Mouse (Mus musculus): ENCODE measurements at regions not wholly inside any gene's neighbourhood (a gene's known extent, or its start where the extent isn't known, plus 50 kb on each side); places are given as distances from the start of the nearest gene placed in this dataset.
A peak's percentile ranks its signal among the peaks of the same experiment; 100 is the strongest.
"Not testable (repeated sequence)": the region's sequence is repeated elsewhere in the genome, so short reads cannot be mapped to it uniquely, and the experiment has no call there.

GRCm38 (mm10) chr1:152239376-152239775, 147.1 kb downstream of the Tsen15 start:
- no peak for DNase-seq

DNA sequence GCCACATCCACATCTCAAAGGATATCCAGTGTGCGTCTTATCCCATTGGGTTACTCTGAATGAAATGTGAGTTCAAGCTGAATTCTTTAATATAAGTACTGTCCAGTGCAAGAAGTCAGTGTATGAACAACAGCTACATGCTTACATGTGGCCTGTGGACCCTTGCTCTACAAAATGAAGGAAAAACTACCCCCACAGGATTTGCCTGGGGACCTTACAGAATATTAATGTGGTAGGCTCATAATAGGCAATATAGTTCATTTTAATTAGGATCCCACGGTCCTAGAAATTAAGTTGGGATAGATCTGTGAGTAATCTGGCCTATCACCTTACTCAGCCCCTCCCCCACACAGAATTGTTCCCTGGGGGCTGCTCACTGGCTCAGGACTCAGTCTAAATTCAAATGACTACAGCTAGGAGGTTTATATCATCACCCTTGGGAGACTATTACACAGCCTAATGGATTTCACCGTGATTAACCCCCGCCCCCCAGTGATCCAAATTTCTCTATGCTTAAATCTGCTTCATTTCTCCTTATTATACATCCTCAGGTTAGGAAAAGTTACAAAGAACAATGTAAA, 145.4 kb upstream of the 1700025G04Rik start:
- no peak for DNase-seq

DNA sequence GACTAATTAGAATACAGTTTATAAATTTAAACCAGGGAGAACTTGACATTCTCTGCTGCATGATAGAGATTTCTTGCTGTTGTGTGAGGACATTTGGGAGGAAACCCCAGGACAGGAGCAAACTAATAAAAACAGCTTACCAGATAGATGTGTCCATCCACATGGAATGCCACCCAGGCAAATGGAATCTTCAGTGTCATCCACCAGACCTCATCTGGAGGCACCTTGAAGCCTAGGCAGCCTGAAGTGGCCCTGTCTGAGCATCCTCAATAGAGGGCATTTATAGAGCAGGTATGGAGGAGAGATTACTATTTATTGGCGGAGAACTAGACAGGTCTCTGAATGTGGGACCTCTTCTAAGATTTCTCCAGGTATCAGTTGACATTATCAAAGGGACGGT, 144.8 kb upstream of the 1700025G04Rik start:
- no peak for DNase-seq

GRCm38 (mm10) chr1:152231717-152232202, 141.8 kb upstream of the 1700025G04Rik start:
- DNase-seq, result no peak

- DNase-seq, result no peak
These were observed 139.8 kb upstream of the 1700025G04Rik start for GRCm38 (mm10) chr1:152229709-152230108.

GRCm38 (mm10) chr1:152226049-152226448, 136.1 kb upstream of the 1700025G04Rik start:
- DNase-seq, result no peak

GRCm38 (mm10) chr1:152223666-152224065, 133.7 kb upstream of the 1700025G04Rik start:
- peak; percentile 75 for DNase-seq

GRCm38 (mm10) chr1:152220804-152221565, 131.1 kb upstream of the 1700025G04Rik start:
- DNase-seq, result no peak

- not testable (repeated sequence) for DNase-seq
These were observed 129.8 kb upstream of the 1700025G04Rik start for GRCm38 (mm10) chr1:152219752-152220151.

GRCm38 (mm10) chr1:152217404-152217803, 127.5 kb upstream of the 1700025G04Rik start:
- peak; percentile 36 for DNase-seq

GRCm38 (mm10) chr1:152214376-152214775, 124.5 kb upstream of the 1700025G04Rik start:
- no peak for DNase-seq

- no peak for DNase-seq
These were observed 113.3 kb upstream of the 1700025G04Rik start for GRCm38 (mm10) chr1:152203187-152203586.

DNA sequence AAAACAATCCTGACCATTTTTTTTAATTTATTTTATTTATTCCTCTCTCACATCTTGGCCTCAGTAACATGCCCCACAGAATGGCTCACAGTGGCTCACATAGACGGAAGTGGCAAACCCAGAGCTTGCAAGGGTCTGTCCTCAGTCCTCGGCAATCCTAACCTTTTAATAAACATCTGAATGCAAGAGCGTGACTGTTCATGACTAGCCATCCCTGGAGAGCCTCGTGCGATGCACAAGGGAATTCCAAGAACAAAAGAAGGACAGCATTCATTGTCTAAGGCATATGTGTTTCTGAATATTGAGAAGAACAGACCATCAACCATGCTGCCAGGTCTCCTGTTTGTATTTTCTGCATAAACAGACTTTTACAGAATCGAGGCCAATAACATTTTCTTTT, 98.8 kb upstream of the 1700025G04Rik start:
- DNase-seq, result no peak

- DNase-seq, result no peak
These were observed 95.0 kb upstream of the 1700025G04Rik start for GRCm38 (mm10) chr1:152184956-152185355.

DNA sequence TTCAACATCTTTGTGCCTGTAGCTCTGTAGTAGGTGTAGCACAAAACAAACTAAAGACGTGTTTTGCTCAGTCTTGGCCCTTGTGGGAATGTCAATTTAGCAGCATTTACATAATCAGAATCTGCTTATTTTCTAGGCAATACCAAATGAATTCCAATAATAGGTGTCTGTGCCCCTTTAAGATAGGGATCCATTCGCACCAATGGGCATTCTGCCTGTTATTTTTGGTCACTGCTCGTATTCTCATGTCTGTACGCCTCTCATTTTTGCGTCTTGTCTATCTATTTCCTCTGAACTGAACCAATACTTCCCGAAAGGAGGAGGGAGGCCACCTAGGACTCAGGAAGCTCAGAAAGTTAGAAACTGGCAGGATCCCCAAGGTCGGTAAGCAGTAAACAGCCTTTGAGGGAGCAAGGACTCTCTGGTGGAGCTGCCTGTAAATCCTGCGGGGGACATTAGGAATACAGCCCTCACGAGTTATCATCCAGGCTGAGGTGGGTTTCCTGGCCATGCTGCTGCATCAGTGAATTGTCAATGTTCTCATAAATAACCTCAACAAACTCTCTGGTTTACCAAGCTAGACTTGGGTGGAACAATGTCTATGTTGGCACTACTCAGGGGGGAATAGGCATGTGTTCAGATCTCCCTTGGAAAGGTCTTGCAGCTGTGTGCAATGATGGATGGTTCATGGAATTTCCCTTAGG, 86.5 kb upstream of the 1700025G04Rik start:
- DNase-seq, result peak; percentile 3

DNA sequence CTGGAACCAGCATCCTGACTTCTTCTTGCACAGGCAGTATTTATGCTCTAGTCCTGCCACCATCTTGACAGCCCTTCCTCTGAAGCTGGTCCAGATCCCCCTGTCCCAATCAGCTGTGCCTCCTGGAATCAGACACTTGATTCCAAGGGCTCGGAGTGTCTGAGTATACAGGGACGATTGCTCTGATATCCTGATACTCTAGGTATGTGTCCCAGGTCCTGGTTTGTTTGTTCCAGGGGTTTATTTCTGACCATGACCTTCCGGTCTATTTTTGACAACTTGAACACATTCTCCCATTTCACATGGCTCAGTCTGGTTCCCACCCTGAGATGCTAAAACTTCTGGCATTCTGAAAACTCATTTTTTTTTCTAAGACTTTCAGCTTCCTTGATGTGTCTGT, 85.8 kb upstream of the 1700025G04Rik start:
- DNase-seq, result no peak

- DNase-seq, result no peak
These were observed 84.5 kb upstream of the 1700025G04Rik start for GRCm38 (mm10) chr1:152174464-152174863.

GRCm38 (mm10) chr1:152171034-152171790, 81.3 kb upstream of the 1700025G04Rik start:
- DNase-seq, result no peak

DNA sequence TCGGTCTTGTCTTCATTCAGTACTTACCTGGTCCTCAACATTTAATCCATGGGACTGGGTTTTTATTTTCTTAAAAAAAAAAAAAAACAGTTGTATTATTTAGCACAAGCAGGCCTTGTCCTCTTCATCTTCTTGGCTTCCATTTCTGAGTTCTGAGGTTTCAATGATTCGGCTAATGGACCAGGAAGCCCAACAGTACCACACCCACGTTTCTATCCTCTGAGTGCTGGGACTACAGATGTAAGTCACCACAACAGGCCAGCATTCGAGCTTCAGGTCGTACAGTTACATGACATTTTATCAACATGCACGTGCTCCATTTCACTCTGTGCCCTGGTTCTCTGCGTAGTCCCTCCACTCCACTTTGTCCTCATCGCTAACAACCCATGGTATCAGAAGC, 80.7 kb upstream of the 1700025G04Rik start:
- DNase-seq, result no peak

- DNase-seq, result no peak
These were observed 79.6 kb upstream of the 1700025G04Rik start for GRCm38 (mm10) chr1:152169508-152169907.

- peak; percentile 72 for DNase-seq
These were observed 78.4 kb upstream of the 1700025G04Rik start for GRCm38 (mm10) chr1:152168284-152168683.

DNA sequence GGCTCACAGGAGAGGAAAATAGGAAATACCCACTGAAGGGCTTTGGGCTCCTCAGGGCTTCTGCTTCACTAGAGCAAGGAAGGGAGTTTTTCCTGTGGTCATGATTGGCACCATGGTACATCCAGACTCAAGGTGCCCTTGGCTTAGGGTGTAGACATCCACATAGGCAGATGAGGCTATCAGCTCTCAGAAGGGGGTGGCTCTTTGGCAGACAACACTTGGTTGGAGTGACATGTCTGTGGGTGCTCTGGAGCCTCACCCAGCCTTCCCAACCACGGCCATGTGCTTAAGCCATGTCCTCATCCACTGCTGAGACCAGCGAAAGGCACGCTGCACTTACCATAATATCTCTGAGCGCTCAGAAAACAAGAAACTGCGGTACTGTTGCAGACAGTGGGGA, 77.8 kb upstream of the 1700025G04Rik start:
- no peak for DNase-seq

GRCm38 (mm10) chr1:152165490-152165905, 75.6 kb upstream of the 1700025G04Rik start:
- no peak for DNase-seq

All from kidney, postnatal 14 days (tissue).